Comparison of ENCODE assay signal across 12 mouse cellular contexts in the genomic region with DNA sequence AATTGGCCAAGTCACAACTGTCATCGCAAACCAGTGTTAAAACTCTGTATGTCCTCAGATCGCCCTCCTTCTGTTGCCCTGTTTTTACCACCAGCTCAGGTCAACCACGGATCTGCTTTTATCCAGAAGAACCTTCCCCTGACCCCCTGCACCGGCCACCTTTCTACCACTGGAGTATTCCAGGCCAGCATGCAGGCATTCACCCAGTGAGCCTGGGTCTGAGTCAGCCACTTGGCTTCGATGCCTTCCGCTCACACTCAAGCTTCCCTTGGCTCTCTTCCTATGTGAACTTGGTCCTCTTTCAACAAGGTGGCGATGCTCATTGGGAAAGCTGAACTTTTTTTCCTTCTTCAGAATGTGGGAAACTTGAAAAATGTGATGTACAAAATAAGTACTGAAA.
DNase-seq lines count a peak whose midpoint lies in the region; TF ChIP-seq lines count a peak whose summit lies in the region.
"Had no signal": no experiment of that assay in that cellular context is flagged by ENCODE, and none has a peak within 500 bp of the region (broad histone marks: within the 10 kb centered on the region; RNA-seq: fewer than 3 reads in every experiment).

No protein-coding gene starts in this region.

- no peak overlapping the region for H3K4me3 ChIP-seq in layer of hippocampus, adult 2 months
- H3K4me3 ChIP-seq: embryonic facial prominence, embryonic 15.5 days; limb, embryonic 12.5 days; myocyte had no signal

- DNase-seq in layer of hippocampus, adult 2 months (ENCODE audit: low spot score in 2 of 2): no peak
- no peak for DNase-seq in layer of hippocampus, postnatal 25 days (ENCODE audit: extremely low spot score in 1 of 2, low spot score in 1 of 2)
- peak; percentile 90 for DNase-seq in adipocyte (ENCODE audit: low spot score)
- DNase-seq in cerebellum, adult 11-12 months: peak; percentile 48
- DNase-seq in fibroblast of lung, adult 2 months (ENCODE audit: low read depth): peak; percentile 93
- no peak for DNase-seq in spleen, adult 12 weeks (ENCODE audit: low spot score)
- DNase-seq in kidney, postnatal 10 days: no peak
- DNase-seq: gastrocnemius, postnatal 36 days; kidney, postnatal 14 days had no signal

- peak overlapping the region; percentile 78 for H3K27ac ChIP-seq in layer of hippocampus, adult 2 months
- H3K27ac ChIP-seq: embryonic facial prominence, embryonic 15.5 days; limb, embryonic 12.5 days had no signal

- no peak for TF ChIP-seq CTCF in layer of hippocampus, adult 2 months (conservative IDR thresholded peaks at IDR 0.05)

Comparison
In these comparisons a context has a peak if more than half of its experiments do, and no peak if none do; other contexts are left out.
1. DNase-seq: peak in adipocyte (single experiment), cerebellum, adult 11-12 months (single experiment) and fibroblast of lung, adult 2 months (single experiment); none in layer of hippocampus, adult 2 months (0 of 2), layer of hippocampus, postnatal 25 days (0 of 2), spleen, adult 12 weeks (single experiment) and kidney, postnatal 10 days (single experiment).